Mouse (Mus musculus) C2C12 (cell line): ENCODE data around the gene Sf3b2.

Experiments
- CEBPB ChIP-seq: IDR thresholded peaks from one replicate; pipeline ENCODE4 v1.6.1; 2011; ENCODE audit warnings: low read depth, mild to moderate bottlenecking, control low read depth, moderate library complexity
- CTCF ChIP-seq: IDR thresholded peaks from one replicate; pipeline ENCODE4 v1.5.1; 2011; ENCODE audit not compliant: control insufficient read depth, insufficient read depth, insufficient read length
- MAX ChIP-seq: IDR thresholded peaks from one replicate; pipeline ENCODE4 v1.6.1; 2011; ENCODE audit warnings: mild to moderate bottlenecking, control low read depth
- MYOG ChIP-seq: IDR thresholded peaks from one replicate; pipeline ENCODE4 v1.6.1; 2011; ENCODE audit not compliant: control insufficient read depth, insufficient read length; ENCODE audit errors: extremely low read depth
- USF1 ChIP-seq: IDR thresholded peaks from one replicate; pipeline ENCODE4 v1.6.1; 2011; ENCODE audit warnings: low read depth, mild to moderate bottlenecking, control low read depth, moderate library complexity

- TF ChIP-seq CEBPB (no peak), CTCF (no peak), USF1 (no peak), MAX (no peak), MYOG (no peak)
These were observed 38.1 kb downstream of the Sf3b2 start for GRCm38 (mm10) chr19:5257140-5257539.
